Mouse (Mus musculus) kidney, adult 2 months (tissue): ENCODE measurements around the gene Mettl9.

Source experiments
- CTCF ChIP-seq: fragments of 200-500 bp; conservative IDR thresholded peaks from 2 replicates; pipeline ENCODE4 v1.5.1; 2011; ENCODE audit warnings: low read depth, mild to moderate bottlenecking, control low read depth, low read length, moderate library complexity, mixed read lengths; ENCODE audit not compliant: insufficient read depth, insufficient read length
- POLR2A ChIP-seq: fragments of 200-500 bp; IDR thresholded peaks from one replicate; pipeline ENCODE4 v1.6.1; 2011; ENCODE audit warnings: low read depth, low read length, control low read depth

- TF ChIP-seq CTCF (no peak), POLR2A (no peak)
Observed at GRCm38 (mm10) chr7:121047624-121048023, 13.4 kb downstream of the Mettl9 start.
